In genomic region chr14:48121529-48122517, GRCm38 (mm10) we compare ENCODE assay signal across 8 mouse cellular contexts. TPM values are rescaled to one million over a fixed set of nuclear protein-coding genes. Genes with fewer than 3 reads are reported as not detected.
DNase-seq lines count a peak whose midpoint lies in the region; ATAC-seq and TF ChIP-seq lines count a peak whose summit lies in the region.

No protein-coding gene starts in this region.

- H3K27me3 ChIP-seq in liver, embryonic 11.5 days (replicated peaks; ENCODE audit: control insufficient read depth, insufficient read depth, low read length) = peaks cover 22% of the 10 kb centered on the region

- peak; percentile 24 to 31 for DNase-seq in left cerebral cortex, postnatal 25 days (ENCODE audit: low spot score in 2 of 2)
- DNase-seq in left cerebral cortex, adult 18-20 months (ENCODE audit: low spot score in 2 of 2) = no peak
- peak; percentile 35 for DNase-seq in heart, postnatal 4 days
- DNase-seq in liver, embryonic 11.5 days (ENCODE audit: low spot score) = no peak
- DNase-seq in urinary bladder, adult 2 months (ENCODE audit: low spot score) = no peak

- peak; percentile 44 for ATAC-seq in liver, embryonic 11.5 days (replicated peaks; ENCODE audit: low FRiP score)
- ATAC-seq in monocyte, adult 5-6 weeks (replicated peaks; ENCODE audit: insufficient number of reproducible peaks, low FRiP score, low TSS enrichment, poor library complexity, severe bottlenecking) = no peak

- TF ChIP-seq POLR2A in cortical plate, adult 2 months (IDR thresholded peaks at IDR 0.05; ENCODE audit: extremely low read depth, insufficient read depth, low read length) = no peak
- no peak; the same call in 1 of the 2 replicates for TF ChIP-seq POLR2A in olfactory bulb, adult 2 months (IDR thresholded peaks at IDR 0.05; ENCODE audit: insufficient read depth, low read depth, low read length)

- H3K4me3 ChIP-seq in cortical plate, adult 2 months (ENCODE audit: insufficient read depth, low read length) = peak overlapping the region; percentile 81
- H3K4me3 ChIP-seq in liver, embryonic 11.5 days (ENCODE audit: low read depth, low read length) = peak overlapping the region; percentile 74
- H3K4me3 ChIP-seq in olfactory bulb, adult 2 months (ENCODE audit: insufficient read depth, low read depth, low read length) = peak overlapping the region; percentile 93

- 0 out of 2 replicates have a peak, but pooled peaks cover 3% of the 10 kb centered on the region for H3K4me1 ChIP-seq in cortical plate, adult 2 months (ENCODE audit: control insufficient read depth, insufficient read depth, low read length)
- no peaks in the 10 kb centered on the region for H3K4me1 ChIP-seq in liver, embryonic 11.5 days (replicated peaks; ENCODE audit: control insufficient read depth, insufficient read depth, low read length)
- H3K4me1 ChIP-seq in olfactory bulb, adult 2 months (ENCODE audit: control insufficient read depth, insufficient read depth, low read length) = peaks cover 24% of the 10 kb centered on the region

- H3K9ac ChIP-seq in liver, embryonic 11.5 days (ENCODE audit: low read depth, low read length) = peak overlapping the region; percentile 64

- WGBS in liver, embryonic 11.5 days = 1% methylated on average over 32 of the region's 32 CpGs
- under 1% methylated on average over 32 of the region's 32 CpGs for WGBS in olfactory bulb, adult 2 months

- no peaks in the 10 kb centered on the region for H3K9me3 ChIP-seq in liver, embryonic 11.5 days (ENCODE audit: control insufficient read depth, low read length)

- TF ChIP-seq CTCF in cortical plate, adult 2 months (IDR thresholded peaks at IDR 0.05; ENCODE audit: extremely low read depth, insufficient read depth, low read length) = no peak
- no peak for TF ChIP-seq CTCF in olfactory bulb, adult 2 months (IDR thresholded peaks at IDR 0.05; ENCODE audit: insufficient read depth, low read depth, low read length)

- H3K36me3 ChIP-seq in liver, embryonic 11.5 days (ENCODE audit: control insufficient read depth, insufficient read depth, low read length) = no peaks in the 10 kb centered on the region

- intact Hi-C loops in left cerebral cortex, postnatal 25 days (cut with DNase I) = loop anchor here (5.0 kb wide), 2 partner anchors 50 to 370 kb away; no protein-coding TSS in a partner anchor

- peak overlapping the region; percentile 63 for H3K4me2 ChIP-seq in liver, embryonic 11.5 days

- peak overlapping the region; percentile 86 for H3K27ac ChIP-seq in cortical plate, adult 2 months (ENCODE audit: insufficient read depth, low read length)
- H3K27ac ChIP-seq in liver, embryonic 11.5 days (ENCODE audit: low read depth, low read length) = peak overlapping the region; percentile 73; the same call in 1 of the 2 replicates
- H3K27ac ChIP-seq in olfactory bulb, adult 2 months (ENCODE audit: insufficient read depth, low read depth, low read length) = peak overlapping the region; percentile 97

RNA-seq across cellular contexts. Expression of gene Peli2, which starts 1.2 kb away (rescaled TPM):
- 10 to 100 TPM; 13.5 to 21.0 TPM for total RNA-seq in left cerebral cortex, postnatal 25 days (2021)
- total RNA-seq in left cerebral cortex, adult 18-20 months (2021) = 10 to 100 TPM; 12.7 to 20.8 TPM
- polyA plus RNA-seq in cortical plate, adult 2 months (2012; rRNA removed) = 13.3 and 14.0 TPM in 2 replicates
- total RNA-seq in heart, postnatal 4 days (2021) = 10 to 100 TPM; 12.1 to 12.8 TPM
- 3.1 TPM in 2 replicates for polyA plus RNA-seq in liver, embryonic 11.5 days (2014; fragmentation: Nextera tagmentation; extraction: Ambion mirVana)
- 103 TPM in 1 of 2 replicates, not detected in the other for polyA plus RNA-seq in olfactory bulb, adult 2 months (2012; ENCODE audit: insufficient read depth, insufficient read length, low replicate concordance, missing spikeins)
- total RNA-seq in monocyte, adult 5-6 weeks (2017) = 2.0 to 18.0 TPM (median 5.0 TPM) in 3 replicates
- 25.0 and 36.3 TPM in 2 replicates for polyA plus RNA-seq in urinary bladder, adult 2 months (2012; rRNA removed)

Comparison
In these comparisons a context has a peak if more than half of its experiments do, and no peak if none do; other contexts are left out.
1. DNase-seq: peak in left cerebral cortex, postnatal 25 days (2 of 2) and heart, postnatal 4 days (single experiment); none in left cerebral cortex, adult 18-20 months (0 of 2), liver, embryonic 11.5 days (single experiment) and urinary bladder, adult 2 months (single experiment).
2. Peak in every context shown above with its lines, with median percentiles within 50 percentile points of each other: H3K27ac ChIP-seq and H3K4me3 ChIP-seq.